Mouse (Mus musculus) megakaryocyte, adult 5-6 weeks (primary cell): ENCODE measurements around the gene Bid. TPM values are rescaled to one million over a fixed set of nuclear protein-coding genes. Genes with fewer than 3 reads are reported as not detected.
"Not testable (repeated sequence)": the region's sequence is repeated elsewhere in the genome, so short reads cannot be mapped to it uniquely, and the experiment has no call there.

Experiments
- ATAC-seq: 2 replicates; pipeline ENCODE4 v1.8.0; 2016; ENCODE audit warnings: mild to moderate bottlenecking, inconsistent platforms; ENCODE audit not compliant: poor library complexity, severe bottlenecking
- total RNA-seq, 2 experiments: library from RNA; stranded (forward) in 1 of 2; stranded (reverse) in 1 of 2; fragments of 153-499, 151-499 nt in 1 of 2; fragments of 221-1000, 200-1000 nt in 1 of 2; gene quantifications; 2 replicates each; pipeline versions ENCODE4 v1.2.3 to v1.2.4; 2015 to 2017

Bid gene
- total RNA-seq, 2 experiments from 2014 or later: 51.6 to 89.0 TPM

GRCm38 (mm10) chr6:120907876-120908597, 8.6 kb downstream of the Bid start:
- peak; percentile 76 for ATAC-seq

DNA sequence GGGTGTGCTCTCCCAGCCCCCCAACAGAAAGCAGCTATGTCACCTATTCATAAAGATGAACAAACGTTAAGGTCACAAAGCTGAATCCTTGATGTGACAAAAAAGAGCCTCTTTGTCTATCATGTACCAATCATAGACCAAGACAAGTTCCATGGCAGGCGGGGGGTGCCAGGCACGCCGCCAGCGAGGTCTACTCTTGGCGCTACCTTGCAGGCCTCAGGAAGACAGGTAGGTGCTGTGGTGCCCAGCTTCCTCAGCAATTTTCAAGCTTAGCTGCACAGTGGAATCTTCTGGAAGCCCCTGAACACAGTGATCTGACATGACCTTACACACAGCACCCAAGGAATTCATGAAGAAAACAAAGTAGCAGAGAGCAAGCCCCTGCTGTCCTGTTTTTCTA, 10.1 kb downstream of the Bid start:
- ATAC-seq: no peak

GRCm38 (mm10) chr6:120905111-120905510, 11.5 kb downstream of the Bid start:
- ATAC-seq: no peak

- no peak for ATAC-seq
Measured at GRCm38 (mm10) chr6:120903961-120904360, 12.7 kb downstream of the Bid start.

DNA sequence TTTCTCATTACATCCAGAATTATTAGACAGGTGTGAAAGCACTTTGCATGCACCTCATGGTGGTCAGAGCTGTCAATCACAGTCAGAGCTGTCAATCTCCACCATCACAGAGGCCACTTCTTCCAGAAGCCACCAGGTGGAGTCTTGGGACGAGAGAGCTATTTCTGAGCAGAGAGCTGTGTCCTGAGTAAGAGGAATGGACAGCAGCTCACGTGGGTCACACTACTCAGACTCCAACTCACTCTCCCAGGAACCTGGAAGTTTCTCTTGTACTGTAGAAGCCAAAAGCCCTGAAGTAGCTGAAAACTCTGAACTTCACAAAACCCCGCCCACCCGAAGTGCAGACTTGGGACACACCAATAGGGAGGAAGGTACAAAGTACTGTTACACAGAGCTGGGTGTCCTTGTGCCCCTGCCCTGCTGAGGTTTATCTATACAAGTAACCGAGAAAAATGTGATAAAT, 13.2 kb downstream of the Bid start:
- peak; percentile 68 for ATAC-seq

DNA sequence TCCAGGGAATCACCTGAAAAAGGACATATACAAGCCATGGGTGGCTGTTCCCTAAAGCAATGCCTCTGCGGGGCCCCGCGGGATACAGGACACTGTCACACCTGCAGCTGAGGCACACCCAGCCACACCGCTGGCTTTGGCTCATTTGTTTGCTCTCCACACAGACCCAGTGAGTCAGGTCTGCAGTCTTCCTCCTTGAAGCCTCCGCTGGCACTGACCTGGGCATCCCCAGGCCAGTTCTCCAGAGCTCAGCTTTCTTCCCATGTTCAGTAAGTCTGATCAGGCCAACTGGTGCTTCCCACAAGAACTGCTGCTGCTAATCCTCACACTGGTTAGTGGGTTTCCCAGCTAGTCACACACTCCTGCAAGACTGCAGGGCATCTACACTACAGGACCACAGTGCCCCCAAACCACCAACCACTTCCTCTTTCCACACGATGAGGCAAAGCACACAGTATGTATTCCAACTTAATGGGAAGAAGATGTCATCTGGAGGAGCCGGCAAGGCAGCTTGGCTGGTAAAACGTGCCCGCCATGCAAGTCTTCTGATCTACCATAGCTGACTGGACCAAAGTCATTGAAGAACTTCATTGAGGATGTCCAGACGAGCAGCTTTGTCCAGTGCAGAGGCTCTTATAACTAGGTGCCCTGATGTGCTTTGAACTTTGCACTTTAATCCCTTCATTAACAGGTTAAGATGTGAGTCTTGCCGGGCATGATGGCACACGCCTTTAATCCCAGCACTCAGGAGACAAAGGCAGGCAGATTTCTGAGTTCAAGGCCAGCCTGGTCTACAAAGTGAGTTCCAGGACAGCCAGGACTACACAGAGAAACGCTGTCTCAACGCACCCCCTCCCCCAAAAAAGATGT, 14.6 kb downstream of the Bid start:
- ATAC-seq: peak; percentile 75

GRCm38 (mm10) chr6:120898188-120898833, 18.3 kb downstream of the Bid start:
- peak; percentile 62 for ATAC-seq

DNA sequence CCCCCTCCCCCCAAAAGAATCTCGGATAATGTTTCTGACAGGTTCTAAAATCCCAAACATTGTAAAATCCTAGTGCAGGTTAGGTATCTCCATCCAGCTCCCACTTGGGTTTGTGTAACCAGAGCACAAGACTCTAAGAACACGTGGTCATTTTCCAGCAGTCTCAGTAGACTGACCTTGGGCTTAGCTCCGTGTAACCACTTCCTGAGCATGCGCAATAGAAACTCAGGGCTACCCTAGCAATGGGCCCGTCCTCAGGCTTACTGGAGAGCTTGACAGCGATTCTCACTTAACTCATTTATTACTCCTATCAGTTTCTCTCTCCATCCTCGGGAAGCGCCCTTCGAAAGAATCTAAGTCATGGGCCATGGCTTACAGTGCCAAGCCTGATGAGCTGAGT, 22.1 kb downstream of the Bid start:
- no peak for ATAC-seq

DNA sequence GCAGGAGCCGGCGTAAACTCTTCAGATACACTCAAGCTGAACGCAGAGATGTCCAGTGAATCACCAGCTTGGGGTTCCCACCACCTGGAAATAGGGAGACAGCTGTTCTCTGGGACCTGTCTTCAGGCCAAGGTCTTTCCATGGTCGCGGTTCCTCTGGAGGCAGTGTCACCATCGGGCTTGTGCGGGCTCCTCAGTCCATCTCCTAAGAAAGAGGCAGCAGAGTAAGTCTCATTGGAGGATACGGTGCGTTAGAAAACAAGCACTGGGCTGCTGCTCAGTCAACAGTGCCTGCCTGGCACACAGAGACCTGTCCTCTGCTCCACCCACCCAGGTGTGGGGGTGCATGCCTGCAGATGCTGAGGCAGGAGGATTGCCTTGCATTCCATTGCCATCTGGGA, 22.6 kb downstream of the Bid start:
- no peak for ATAC-seq

DNA sequence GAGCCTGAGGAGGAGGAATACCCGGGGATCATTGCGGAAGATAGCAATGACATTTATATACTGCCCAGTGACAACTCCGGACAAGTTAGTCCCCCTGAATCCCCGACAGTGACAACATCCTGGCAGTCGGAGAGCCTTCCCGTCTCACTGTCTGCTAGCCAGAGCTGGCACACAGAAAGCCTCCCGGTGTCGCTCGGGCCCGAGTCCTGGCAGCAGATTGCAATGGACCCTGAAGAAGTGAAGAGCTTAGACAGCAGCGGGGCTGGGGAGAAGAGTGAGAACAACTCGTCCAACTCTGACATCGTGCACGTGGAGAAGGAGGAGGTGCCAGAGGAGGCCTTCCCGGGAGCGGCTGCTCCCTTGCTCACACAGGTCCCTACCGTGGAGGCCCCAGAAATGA, 30.0 kb downstream of the Bid start:
- no peak for ATAC-seq

GRCm38 (mm10) chr6:120884436-120884835, 32.2 kb downstream of the Bid start:
- ATAC-seq: no peak

DNA sequence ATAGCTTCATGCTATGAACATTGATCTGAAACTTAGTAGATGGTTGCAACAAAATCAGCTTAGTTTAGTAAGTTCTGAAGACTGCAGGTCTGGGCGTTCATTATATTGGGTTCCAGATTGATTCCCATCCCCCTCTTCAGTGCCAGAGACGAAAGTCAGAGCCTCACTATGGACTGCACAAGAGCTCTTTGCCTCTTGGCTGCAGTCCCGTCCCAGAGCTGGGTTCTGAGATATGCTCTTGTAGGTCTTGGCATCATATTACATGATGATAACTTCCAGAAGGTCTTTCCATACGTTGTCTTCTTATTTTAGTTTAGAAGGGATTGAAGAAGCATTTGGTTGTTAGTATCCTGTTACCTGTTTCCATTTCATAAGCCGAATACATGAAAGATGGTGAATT, 37.6 kb downstream of the Bid start:
- ATAC-seq: no peak

DNA sequence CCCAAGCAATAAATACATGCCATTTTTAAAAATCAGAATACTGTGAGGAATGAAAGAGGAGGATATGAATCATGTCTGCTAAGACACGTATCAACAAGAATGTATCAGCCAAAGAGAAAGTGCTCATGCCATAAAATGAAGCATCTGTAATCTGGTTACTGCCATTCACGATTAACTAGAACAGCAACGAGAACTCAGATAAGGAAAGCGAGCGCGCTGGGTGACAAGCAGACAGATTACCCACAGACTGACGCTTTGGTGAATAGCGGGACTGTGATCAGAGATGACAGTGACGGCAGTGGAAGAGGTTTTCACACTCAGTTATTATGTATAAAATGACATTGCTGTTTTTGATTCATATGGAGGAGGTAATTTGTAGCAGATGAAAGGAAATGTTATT, 42.8 kb downstream of the Bid start:
- ATAC-seq: no peak

DNA sequence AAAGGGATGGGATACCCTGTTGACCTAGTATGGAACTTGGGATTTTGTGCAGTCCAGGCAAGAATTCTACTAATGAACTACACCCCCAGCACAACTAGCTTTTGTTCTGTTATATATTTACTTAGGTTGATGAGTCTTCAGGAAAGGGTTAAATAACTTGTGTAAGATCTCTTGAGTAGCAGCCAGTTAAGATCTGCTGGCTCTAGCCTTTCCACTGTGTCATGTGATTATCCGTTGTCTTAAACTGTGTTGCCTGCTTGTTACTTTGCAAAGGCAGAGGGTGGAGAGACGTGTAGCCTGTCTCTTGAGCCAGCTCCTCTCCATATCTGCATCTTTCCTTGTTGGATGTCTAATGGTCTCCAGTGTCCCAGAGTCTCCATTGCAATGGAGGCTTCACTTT, 45.4 kb downstream of the Bid start:
- no peak for ATAC-seq

- ATAC-seq: no peak
Measured at GRCm38 (mm10) chr6:120868824-120869223, 47.8 kb downstream of the Bid start.

GRCm38 (mm10) chr6:120866051-120866814, 50.4 kb downstream of the Bid start:
- ATAC-seq: no peak

GRCm38 (mm10) chr6:120860079-120860478, 56.6 kb downstream of the Bid start:
- no peak for ATAC-seq

DNA sequence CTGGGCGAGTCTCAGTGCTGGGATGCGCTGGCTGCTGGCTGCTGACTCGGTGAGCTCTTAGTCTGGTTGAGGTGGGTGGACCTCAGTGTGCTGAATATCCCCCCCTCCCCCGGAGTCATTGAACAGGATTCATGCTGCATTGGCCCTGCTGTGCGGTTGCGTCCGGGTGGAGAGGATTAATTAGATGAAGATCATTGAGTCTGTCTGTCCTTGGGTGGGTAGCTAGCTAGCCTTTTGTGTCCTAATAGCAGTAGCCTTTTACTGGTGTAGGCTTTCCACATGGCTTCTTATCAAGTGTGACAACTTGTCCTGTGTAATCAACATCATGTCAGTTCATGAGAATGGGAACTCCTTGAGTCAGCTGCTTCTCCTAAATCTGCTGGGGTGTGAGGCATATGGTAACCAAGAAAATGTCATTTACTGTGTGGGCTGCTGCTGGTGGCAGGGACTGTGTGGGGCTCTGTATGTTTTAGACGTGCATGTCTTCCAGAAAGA, 58.4 kb downstream of the Bid start:
- ATAC-seq: no peak

DNA sequence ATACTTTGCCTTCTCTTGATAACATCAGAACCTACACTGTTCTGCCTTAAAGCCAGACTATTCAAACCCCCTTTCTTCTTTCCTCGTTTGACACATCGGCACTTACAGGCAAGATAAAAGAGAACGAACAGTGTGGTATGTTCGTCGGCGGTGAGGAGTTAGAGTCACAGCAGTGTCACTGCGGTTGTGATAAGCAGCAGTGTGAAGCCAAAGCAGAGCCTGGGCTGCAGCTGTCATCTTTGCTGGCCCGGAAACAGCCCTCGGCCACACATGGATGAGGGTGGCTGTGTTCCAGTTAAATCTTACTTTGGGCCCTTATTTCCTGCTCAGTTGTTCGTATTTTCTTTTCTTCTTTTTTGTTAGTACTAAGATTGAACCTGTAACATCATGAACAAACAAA, 62.2 kb downstream of the Bid start:
- ATAC-seq: no peak

DNA sequence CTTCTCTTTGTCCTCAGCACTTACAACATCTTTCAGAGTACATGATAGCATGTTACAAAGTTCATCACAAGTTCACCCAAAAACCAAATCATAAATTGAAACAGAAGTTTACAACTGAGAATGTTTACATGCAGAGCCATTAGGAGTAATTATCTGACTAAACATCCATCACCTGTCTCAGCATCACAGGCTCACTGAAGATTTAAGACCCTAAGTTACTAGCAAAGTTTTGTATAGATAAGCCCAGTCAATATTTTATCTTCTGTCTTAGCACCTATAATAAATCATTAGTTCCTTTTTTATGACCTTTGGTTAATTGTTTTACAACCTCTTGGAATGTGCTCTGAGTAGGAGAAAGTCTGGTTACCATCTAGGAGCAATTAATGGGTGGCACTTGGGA, 65.9 kb downstream of the Bid start:
- not testable (repeated sequence) for ATAC-seq
